Mouse (Mus musculus) heart, adult 2 months (tissue): Measurements from ENCODE around the gene Prpf40b.

Experiments used
- CTCF ChIP-seq: fragments of 200-600 bp; IDR thresholded peaks from 2 replicates; pipeline ENCODE4 v1.8.1; 2022; ENCODE audit warnings: antibody characterized with exemption, mild to moderate bottlenecking, moderate library complexity
- EP300 ChIP-seq: fragments of 200-500 bp; IDR thresholded peaks from 2 replicates; pipeline ENCODE4 v1.6.1; 2011; ENCODE audit warnings: low read depth, low read length, control low read depth; ENCODE audit not compliant: insufficient read depth
- POLR2A ChIP-seq: fragments of 200-500 bp; IDR thresholded peaks from 2 replicates; pipeline ENCODE4 v1.6.1; 2011; ENCODE audit warnings: mild to moderate bottlenecking, low read depth, low read length, control low read depth; ENCODE audit not compliant: insufficient read depth

DNA sequence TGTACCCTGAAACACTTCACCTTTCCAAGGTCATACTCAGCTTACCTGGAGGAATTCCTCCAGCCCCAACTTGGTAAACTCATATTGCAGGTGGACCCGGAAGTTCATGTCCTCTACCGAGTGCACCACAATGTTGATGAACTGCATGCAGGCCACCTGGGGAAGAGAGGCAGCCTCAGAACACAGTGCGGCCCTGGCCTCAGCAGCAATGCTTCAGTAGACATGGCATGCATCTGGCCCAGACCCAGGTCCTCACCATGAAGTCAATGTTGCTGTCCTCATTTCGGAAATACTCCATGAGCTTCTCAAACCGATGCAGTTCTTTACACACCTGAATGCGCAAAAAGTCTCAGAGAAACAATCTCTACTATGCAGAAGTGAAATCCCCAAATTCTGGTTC is 30.7 kb downstream of the Prpf40b start:
- no peak for TF ChIP-seq EP300
- no peak for TF ChIP-seq CTCF
- no peak for TF ChIP-seq POLR2A
